Mouse (Mus musculus): ENCODE results near the gene Gm2174. TPM values are rescaled to one million over a fixed set of nuclear protein-coding genes. Genes with fewer than 3 reads are reported as not detected.

Gm2174 gene
- not detected for total RNA-seq (2021)
- long read RNA-seq, experiment 1 = 0 reads
- long read RNA-seq, experiment 2 = 0 reads

- DNase-seq (ENCODE audit: low spot score in 2 of 2) = no peak
- intact Hi-C loops (cut with DNase I) = no loop called here
These were observed at the start of gene Gm2174 for GRCm38 (mm10) chrX:56447524-56448015. Gene Gm2174, plus strand, starts transcription at chrX:56447965.

GRCm38 (mm10) chrX:56404646-56405045 is 43.1 kb upstream of the Gm2174 start:
- intact Hi-C loops (cut with DNase I) = no loop called here
- DNase-seq (ENCODE audit: low spot score in 2 of 2) = no peak

- intact Hi-C loops (cut with DNase I) = no loop called here
These were observed 42.3 kb upstream of the Gm2174 start for GRCm38 (mm10) chrX:56405482-56405881.

GRCm38 (mm10) chrX:56406128-56406527 is 41.6 kb upstream of the Gm2174 start:
- intact Hi-C loops (cut with DNase I) = no loop called here
- DNase-seq (ENCODE audit: low spot score in 2 of 2) = no peak

More at GRCm38 (mm10) chrX:56405482-56405881, 42.3 kb upstream of the Gm2174 start:
- DNase-seq (ENCODE audit: low spot score in 2 of 2) = no peak

- intact Hi-C loops (cut with DNase I) = no loop called here
- DNase-seq (ENCODE audit: low spot score in 2 of 2) = peak in 1 of 2 experiments; percentile 2
These were observed 31.5 kb upstream of the Gm2174 start for GRCm38 (mm10) chrX:56416277-56416676.

GRCm38 (mm10) chrX:56417541-56417940 is 30.2 kb upstream of the Gm2174 start:
- DNase-seq (ENCODE audit: low spot score in 2 of 2) = no peak
- intact Hi-C loops (cut with DNase I) = no loop called here

- intact Hi-C loops (cut with DNase I) = no loop called here
- DNase-seq (ENCODE audit: low spot score in 2 of 2) = no peak
These were observed 17.2 kb upstream of the Gm2174 start for GRCm38 (mm10) chrX:56430601-56431000.

- intact Hi-C loops (cut with DNase I) = no loop called here
- DNase-seq (ENCODE audit: low spot score in 2 of 2) = no peak
These were observed 11.9 kb upstream of the Gm2174 start for GRCm38 (mm10) chrX:56435758-56436283.

GRCm38 (mm10) chrX:56446487-56447428 is 1.0 kb upstream of the Gm2174 start:
- intact Hi-C loops (cut with DNase I) = no loop called here
- peak in 1 of 2 experiments; percentile 27 for DNase-seq (ENCODE audit: low spot score in 2 of 2)

- intact Hi-C loops (cut with DNase I) = no loop called here
- peak; percentile 78 to 82 for DNase-seq (ENCODE audit: low spot score in 2 of 2)
These were observed 7.1 kb downstream of the Gm2174 start, which contains the start of gene Ints6l for GRCm38 (mm10) chrX:56454671-56455371. Gene Ints6l, plus strand, starts transcription at chrX:56454857.

- intact Hi-C loops (cut with DNase I) = loop anchor here (2.0 kb wide), 1 partner anchor 25 kb away; no protein-coding TSS in a partner anchor
These were observed 7.8 kb downstream of the Gm2174 start for GRCm38 (mm10) chrX:56455372-56456246.

GRCm38 (mm10) chrX:56456379-56456778 is 8.6 kb downstream of the Gm2174 start:
- intact Hi-C loops (cut with DNase I) = loop anchor here (2.0 kb wide), 1 partner anchor 24 kb away; no protein-coding TSS in a partner anchor

More at GRCm38 (mm10) chrX:56455372-56456246, 7.8 kb downstream of the Gm2174 start:
- peak; percentile 86 to 87 for DNase-seq (ENCODE audit: low spot score in 2 of 2)

GRCm38 (mm10) chrX:56462020-56462933 is 14.5 kb downstream of the Gm2174 start:
- intact Hi-C loops (cut with DNase I) = no loop called here
- DNase-seq (ENCODE audit: low spot score in 2 of 2) = no peak

More at GRCm38 (mm10) chrX:56456379-56456778, 8.6 kb downstream of the Gm2174 start:
- DNase-seq (ENCODE audit: low spot score in 2 of 2) = no peak

- intact Hi-C loops (cut with DNase I) = no loop called here
- DNase-seq (ENCODE audit: low spot score in 2 of 2) = no peak
These were observed 17.1 kb downstream of the Gm2174 start for GRCm38 (mm10) chrX:56464906-56465305.

GRCm38 (mm10) chrX:56467688-56468087 is 19.9 kb downstream of the Gm2174 start:
- intact Hi-C loops (cut with DNase I) = no loop called here
- no peak for DNase-seq (ENCODE audit: low spot score in 2 of 2)

GRCm38 (mm10) chrX:56468422-56468821 is 20.7 kb downstream of the Gm2174 start:
- intact Hi-C loops (cut with DNase I) = no loop called here
- no peak for DNase-seq (ENCODE audit: low spot score in 2 of 2)

- intact Hi-C loops (cut with DNase I) = no loop called here
- DNase-seq (ENCODE audit: low spot score in 2 of 2) = no peak
These were observed 26.3 kb downstream of the Gm2174 start for GRCm38 (mm10) chrX:56474035-56474434.

- DNase-seq (ENCODE audit: low spot score in 2 of 2) = no peak
- intact Hi-C loops (cut with DNase I) = no loop called here
These were observed 29.8 kb downstream of the Gm2174 start for GRCm38 (mm10) chrX:56477553-56477952.
